Mouse (Mus musculus): ENCODE results near the gene Ablim2. TPM values are rescaled to one million over a fixed set of nuclear protein-coding genes. Genes with fewer than 3 reads are reported as not detected.

Gene Ablim2
- 3.8 and 3.9 TPM in 2 replicates for polyA plus RNA-seq (2016; fragmentation: Nextera tagmentation; extraction: Ambion mirVana)

DNA sequence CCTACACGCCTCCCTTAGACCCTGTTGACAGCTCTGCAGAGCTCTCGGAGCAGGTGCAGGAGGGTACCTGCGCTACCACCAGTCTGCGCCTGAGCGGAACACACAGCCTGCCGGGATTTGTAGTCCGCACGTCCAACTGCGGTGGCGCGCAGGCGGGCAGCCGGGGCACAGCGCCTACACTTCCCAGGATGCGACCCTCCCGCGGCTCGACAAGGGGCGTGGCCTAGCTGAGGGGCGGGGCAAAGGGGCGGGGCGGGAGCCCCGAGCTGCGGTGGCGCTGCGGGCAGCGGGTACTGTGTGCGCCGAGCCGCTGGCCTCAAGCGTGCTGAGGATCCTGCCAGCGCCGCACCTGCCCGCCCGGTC, at the start of gene Ablim2:
TSS of gene Ablim2 (plus strand) at position 242 of the 363 bp plus-strand sequence.
- H3K4me3 ChIP-seq, result peak within 1 kb of the TSS; percentile 60
- H3K27ac ChIP-seq (ENCODE audit: poor library complexity, severe bottlenecking), result no peak within 1 kb of the TSS
- under 1% methylated on average over 35 of the region's 35 CpGs for WGBS
- H3K9me3 ChIP-seq (replicated peaks), result no peaks in the 10 kb centered on the region
- no peaks in the 10 kb centered on the region for H3K36me3 ChIP-seq
- H3K27me3 ChIP-seq (replicated peaks), result peaks cover 57% of the 10 kb centered on the region
- peak; percentile 91 for ATAC-seq (ENCODE audit: insufficient number of reproducible peaks, low FRiP score)
- peak within 1 kb of the TSS; percentile 70 for H3K9ac ChIP-seq
- peak within 1 kb of the TSS; percentile 99 for H3K4me2 ChIP-seq
- peaks cover 17% of the 10 kb centered on the region for H3K4me1 ChIP-seq (replicated peaks)

DNA sequence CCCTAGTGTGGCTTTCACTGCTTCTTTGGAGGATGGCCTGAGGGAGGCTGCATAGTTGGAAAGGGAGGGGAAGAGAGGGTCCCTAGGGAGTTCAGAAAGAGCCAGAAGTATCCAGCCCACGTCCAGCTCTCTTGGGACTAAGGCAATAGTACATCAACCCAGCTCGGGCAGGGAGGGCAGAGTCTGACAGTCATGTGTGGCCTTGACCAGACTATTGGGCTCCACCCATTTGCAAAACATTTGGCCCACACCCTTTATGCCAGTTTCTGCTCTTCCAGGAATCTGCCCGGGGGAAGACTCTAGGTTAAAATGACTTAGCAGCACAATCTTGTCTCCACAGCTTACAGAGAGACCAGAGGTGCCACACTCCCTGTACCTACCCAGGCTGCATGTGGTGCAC, 47.2 kb upstream of the Ablim2 start:
- H3K27ac ChIP-seq (ENCODE audit: poor library complexity, severe bottlenecking), result no peak overlapping the region
- H3K4me3 ChIP-seq, result no peak overlapping the region
- WGBS, result 62% methylated on average over 3 of the region's 3 CpGs
- H3K27me3 ChIP-seq (replicated peaks), result no peaks in the 10 kb centered on the region
- H3K36me3 ChIP-seq, result no peaks in the 10 kb centered on the region; the same call in 1 of the 2 replicates
- 0 out of 2 replicates have a peak, but pooled peaks cover 2% of the 10 kb centered on the region for H3K4me1 ChIP-seq (replicated peaks)
- no peak for ATAC-seq (ENCODE audit: insufficient number of reproducible peaks, low FRiP score)
- no peaks in the 10 kb centered on the region for H3K9me3 ChIP-seq (replicated peaks)
- H3K9ac ChIP-seq, result no peak overlapping the region
- no peak overlapping the region for H3K4me2 ChIP-seq

DNA sequence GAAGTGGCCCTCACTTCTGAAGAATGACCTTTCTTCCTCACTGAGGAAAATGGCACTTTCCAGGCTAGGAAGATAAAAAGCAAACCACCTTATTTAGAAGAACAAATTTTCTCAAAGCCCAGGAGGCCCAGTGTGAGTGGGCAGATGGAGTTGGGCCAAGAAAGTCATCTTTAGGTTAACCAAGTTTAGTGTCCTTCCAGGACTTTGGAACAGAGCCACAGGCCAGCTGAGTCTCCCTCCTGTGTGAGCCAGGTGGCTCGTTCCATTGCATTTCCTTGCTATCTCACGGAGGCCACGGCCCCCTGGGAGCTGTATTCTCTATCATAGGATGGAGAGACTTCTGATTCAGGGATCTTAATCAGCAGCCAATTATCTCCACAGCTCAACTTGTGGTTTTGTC, 46.7 kb upstream of the Ablim2 start:
- Histone ChIP-seq H3K9ac (no peak overlapping the region), H3K27me3 (replicated peaks) (no peaks in the 10 kb centered on the region), H3K9me3 (replicated peaks) (no peaks in the 10 kb centered on the region), H3K4me2 (no peak overlapping the region), H3K4me3 (no peak overlapping the region), H3K4me1 (replicated peaks) (0 out of 2 replicates have a peak, but pooled peaks cover 2% of the 10 kb centered on the region), H3K36me3 (no peaks in the 10 kb centered on the region; the same call in 1 of the 2 replicates), H3K27ac (ENCODE audit: poor library complexity, severe bottlenecking) (no peak overlapping the region)
- ATAC-seq (ENCODE audit: insufficient number of reproducible peaks, low FRiP score), result no peak
- 67% methylated on average over 3 of the region's 3 CpGs for WGBS

DNA sequence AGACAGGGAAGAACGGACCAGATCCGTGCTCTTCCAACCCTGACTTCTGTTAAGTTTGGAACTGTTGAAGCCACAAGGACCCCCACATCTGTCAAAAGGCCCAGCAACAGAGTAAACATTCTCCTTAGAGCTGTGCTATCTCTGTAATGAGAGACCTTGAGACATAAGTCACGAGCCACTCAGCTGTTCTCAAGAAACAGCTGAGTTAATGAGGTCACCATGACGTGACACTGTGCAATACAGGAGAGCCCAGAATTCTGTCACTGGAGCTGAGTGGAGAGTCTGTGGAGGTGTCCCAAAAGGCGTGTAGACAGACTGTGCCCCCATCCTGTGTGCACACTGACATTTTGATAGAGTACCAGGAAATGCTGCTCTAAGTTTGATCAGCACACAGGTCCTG, 45.2 kb upstream of the Ablim2 start:
- Histone ChIP-seq H3K36me3 (no peaks in the 10 kb centered on the region; the same call in 1 of the 2 replicates), H3K27ac (ENCODE audit: poor library complexity, severe bottlenecking) (no peak overlapping the region), H3K4me1 (replicated peaks) (0 out of 2 replicates have a peak, but pooled peaks cover 2% of the 10 kb centered on the region), H3K4me2 (no peak overlapping the region), H3K9ac (no peak overlapping the region), H3K4me3 (no peak overlapping the region), H3K27me3 (replicated peaks) (no peaks in the 10 kb centered on the region), H3K9me3 (replicated peaks) (no peaks in the 10 kb centered on the region)
- no peak for ATAC-seq (ENCODE audit: insufficient number of reproducible peaks, low FRiP score)
- WGBS, result 63% methylated on average over 5 of the region's 5 CpGs

DNA sequence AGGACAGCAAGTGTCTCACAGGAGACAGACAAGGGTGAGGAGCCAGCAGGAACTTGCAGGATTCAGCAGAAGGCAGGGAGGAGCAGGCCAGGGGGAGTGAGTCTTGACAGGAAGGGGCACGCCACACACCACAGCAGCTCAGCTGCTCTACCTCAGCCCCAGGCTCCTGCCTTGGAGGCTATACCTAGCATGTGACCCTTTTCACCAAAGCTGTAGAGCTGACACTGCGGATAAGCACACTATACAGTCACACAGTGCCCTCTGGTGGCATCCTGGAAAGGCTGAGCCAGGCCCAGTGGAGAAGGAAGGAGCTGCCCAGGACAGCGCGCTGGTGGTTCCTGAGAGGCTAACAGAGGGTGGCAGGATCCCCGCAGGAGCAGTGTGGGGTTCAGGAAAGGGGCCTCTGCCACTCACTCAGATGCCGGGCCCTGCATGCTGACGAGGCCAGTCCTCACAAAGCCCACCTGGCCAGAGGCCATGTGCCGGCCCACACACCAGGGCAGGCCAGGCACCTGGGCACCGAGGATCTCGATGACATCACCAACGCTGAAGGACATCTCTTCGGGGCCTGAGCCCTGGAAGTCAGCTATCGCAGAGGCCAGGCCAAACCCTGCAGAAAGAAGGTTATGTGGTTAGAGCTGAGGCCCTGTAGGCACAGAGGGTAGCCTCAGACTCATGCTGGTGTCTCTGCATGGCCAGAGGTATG, 43.9 kb upstream of the Ablim2 start:
- Histone ChIP-seq H3K9me3 (replicated peaks) (no peaks in the 10 kb centered on the region), H3K4me1 (replicated peaks) (0 out of 2 replicates have a peak, but pooled peaks cover 10% of the 10 kb centered on the region), H3K9ac (no peak overlapping the region), H3K27ac (ENCODE audit: poor library complexity, severe bottlenecking) (no peak overlapping the region), H3K36me3 (no peaks in the 10 kb centered on the region), H3K27me3 (replicated peaks) (no peaks in the 10 kb centered on the region), H3K4me2 (no peak overlapping the region), H3K4me3 (no peak overlapping the region)
- 41% methylated on average over 13 of the region's 13 CpGs for WGBS
- peak; percentile 72 for ATAC-seq (ENCODE audit: insufficient number of reproducible peaks, low FRiP score)

DNA sequence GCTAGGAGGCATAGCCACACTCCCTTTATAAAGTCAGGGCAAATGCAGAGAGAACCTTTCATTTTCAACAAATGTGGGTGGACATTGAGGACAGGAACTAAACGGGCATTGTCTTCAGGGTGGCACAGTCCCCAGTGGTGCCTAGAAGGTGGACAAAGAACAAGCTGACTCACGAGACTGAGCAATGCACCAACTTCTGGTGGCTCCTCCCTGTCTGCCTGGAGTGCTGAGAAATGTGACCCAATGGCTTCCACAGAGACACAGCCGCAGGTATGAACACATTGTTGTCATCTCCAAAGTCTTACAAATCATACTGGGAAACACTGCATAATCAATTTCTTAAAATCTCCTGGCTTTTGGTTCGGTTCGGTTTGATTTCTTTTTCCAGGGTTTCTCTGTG, 40.2 kb upstream of the Ablim2 start:
- no peaks in the 10 kb centered on the region for H3K36me3 ChIP-seq
- WGBS, result 76% methylated on average over 5 of the region's 5 CpGs
- ATAC-seq (ENCODE audit: insufficient number of reproducible peaks, low FRiP score), result no peak
- H3K27ac ChIP-seq (ENCODE audit: poor library complexity, severe bottlenecking), result no peak overlapping the region
- H3K27me3 ChIP-seq (replicated peaks), result no peaks in the 10 kb centered on the region
- no peak overlapping the region for H3K4me2 ChIP-seq
- H3K9ac ChIP-seq, result no peak overlapping the region
- no peak overlapping the region for H3K4me3 ChIP-seq
- peaks cover 38% of the 10 kb centered on the region for H3K4me1 ChIP-seq (replicated peaks)
- H3K9me3 ChIP-seq (replicated peaks), result no peaks in the 10 kb centered on the region

DNA sequence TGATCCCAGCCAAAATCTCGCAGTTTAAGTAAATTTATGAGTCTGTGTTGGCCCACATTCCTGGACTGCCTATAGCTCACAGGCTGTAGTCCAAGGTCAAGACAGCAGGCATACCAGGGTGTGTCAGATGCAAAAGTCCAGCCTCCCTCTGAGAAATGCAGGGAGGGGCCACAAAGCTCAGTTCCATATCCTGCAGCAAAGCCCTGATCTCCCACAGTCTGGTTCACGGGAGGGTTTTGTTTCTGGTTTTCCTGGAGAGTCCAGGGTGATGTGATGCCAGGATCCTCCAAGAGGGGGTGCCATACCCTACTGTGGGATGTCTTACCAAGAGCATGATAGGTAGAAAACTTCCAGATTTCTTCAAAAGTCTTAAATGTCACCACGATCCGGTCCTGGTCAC, 39.7 kb upstream of the Ablim2 start:
- Histone ChIP-seq H3K9ac (no peak overlapping the region), H3K27me3 (replicated peaks) (no peaks in the 10 kb centered on the region), H3K4me2 (no peak overlapping the region), H3K36me3 (no peaks in the 10 kb centered on the region), H3K4me3 (no peak overlapping the region), H3K27ac (ENCODE audit: poor library complexity, severe bottlenecking) (no peak overlapping the region), H3K4me1 (replicated peaks) (peaks cover 43% of the 10 kb centered on the region), H3K9me3 (replicated peaks) (no peaks in the 10 kb centered on the region)
- no peak for ATAC-seq (ENCODE audit: insufficient number of reproducible peaks, low FRiP score)
- 48% methylated on average over 4 of the region's 4 CpGs for WGBS

DNA sequence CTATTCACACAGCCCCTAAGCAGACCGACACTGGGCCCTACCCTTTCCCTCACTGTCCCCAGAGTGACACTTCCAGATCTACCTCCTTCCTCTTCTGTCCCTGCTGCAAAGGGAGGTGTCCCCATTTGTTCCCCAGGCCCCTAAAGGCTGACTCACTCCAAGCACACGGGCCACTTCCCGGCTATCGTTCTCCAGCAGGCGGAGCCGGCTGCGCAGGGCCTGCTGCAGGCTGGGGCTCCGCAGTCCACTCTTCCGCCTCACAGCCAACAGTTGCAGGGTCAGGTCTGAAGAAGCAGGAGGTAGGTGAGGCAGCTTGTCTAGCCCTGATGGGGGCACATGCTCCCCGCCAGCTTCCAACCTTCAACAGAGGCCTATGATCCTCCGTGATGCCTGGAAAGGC, 38.9 kb upstream of the Ablim2 start:
- Histone ChIP-seq H3K27me3 (replicated peaks) (no peaks in the 10 kb centered on the region), H3K36me3 (no peaks in the 10 kb centered on the region), H3K9ac (no peak overlapping the region), H3K4me3 (no peak overlapping the region), H3K9me3 (replicated peaks) (no peaks in the 10 kb centered on the region), H3K4me1 (replicated peaks) (peaks cover 49% of the 10 kb centered on the region), H3K27ac (ENCODE audit: poor library complexity, severe bottlenecking) (no peak overlapping the region), H3K4me2 (no peak overlapping the region)
- ATAC-seq (ENCODE audit: insufficient number of reproducible peaks, low FRiP score), result no peak
- WGBS, result 60% methylated on average over 11 of the region's 11 CpGs

DNA sequence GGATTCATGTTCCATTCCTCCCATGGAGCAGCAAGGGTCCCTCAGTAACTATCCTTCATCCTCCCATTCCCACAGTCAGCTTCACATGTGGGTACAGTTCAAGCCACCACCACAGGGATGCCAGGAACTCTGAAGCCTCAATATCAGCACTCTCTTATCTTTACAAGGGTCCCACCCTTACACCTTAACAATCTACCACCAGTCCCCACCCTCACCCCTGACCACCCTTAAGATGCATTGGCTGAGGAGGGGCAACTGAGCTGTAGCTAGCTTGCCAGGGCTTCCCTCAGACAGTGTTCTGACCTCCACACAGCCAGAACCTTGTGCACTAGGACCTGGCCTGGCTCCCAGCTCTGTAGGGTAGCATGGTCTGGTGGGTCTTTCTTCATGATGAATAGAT, 38.3 kb upstream of the Ablim2 start:
- ATAC-seq (ENCODE audit: insufficient number of reproducible peaks, low FRiP score), result no peak
- Histone ChIP-seq H3K4me1 (replicated peaks) (peaks cover 52% of the 10 kb centered on the region), H3K36me3 (no peaks in the 10 kb centered on the region), H3K9me3 (replicated peaks) (no peaks in the 10 kb centered on the region), H3K27me3 (replicated peaks) (no peaks in the 10 kb centered on the region), H3K4me2 (no peak overlapping the region), H3K4me3 (no peak overlapping the region), H3K27ac (ENCODE audit: poor library complexity, severe bottlenecking) (no peak overlapping the region), H3K9ac (no peak overlapping the region)

DNA sequence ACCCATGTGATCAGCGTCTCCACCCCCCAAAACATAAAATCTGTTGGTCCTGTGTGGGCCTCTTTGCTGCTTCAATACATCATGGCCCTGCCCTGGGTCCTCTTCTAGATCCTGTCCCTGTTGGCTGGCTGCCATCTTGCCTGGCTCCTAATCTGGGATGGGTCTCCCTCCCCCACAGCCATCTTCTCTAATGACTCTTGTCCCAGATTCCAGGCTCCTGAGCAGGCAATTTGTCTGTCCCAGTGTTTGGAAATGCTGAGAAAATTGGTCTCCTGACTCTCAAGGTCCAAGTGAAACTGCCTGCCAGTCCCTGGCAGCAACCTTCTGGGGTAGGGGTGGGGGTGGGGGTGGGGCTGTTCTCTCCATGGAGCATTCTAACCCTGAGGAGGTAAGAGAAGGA, 37.8 kb upstream of the Ablim2 start:
- whole genome bisulfite sequencing, result 82% methylated on average over 1 of the region's 1 CpGs
- Histone ChIP-seq H3K4me1 (replicated peaks) (peaks cover 52% of the 10 kb centered on the region), H3K4me3 (no peak overlapping the region)

DNA sequence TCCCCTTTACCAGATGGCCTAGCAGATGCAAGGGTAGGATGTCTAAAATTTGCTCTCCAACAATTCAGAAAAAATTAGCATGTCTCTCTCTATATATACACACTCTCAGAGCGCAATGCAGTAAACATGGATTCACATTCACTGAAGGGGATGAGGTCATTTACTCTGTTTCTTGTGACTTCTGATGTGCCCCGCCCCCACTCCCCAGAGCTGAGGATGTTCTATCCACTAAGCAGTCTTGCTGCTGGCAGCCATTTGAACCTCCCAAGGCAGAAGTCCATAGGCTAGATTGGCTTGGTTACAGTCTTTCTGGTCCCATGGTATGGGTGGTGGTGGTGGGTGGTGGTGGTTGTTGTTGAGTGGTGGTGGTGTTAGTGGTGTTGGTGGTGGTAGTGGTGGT, 35.7 kb upstream of the Ablim2 start:
- no peaks in the 10 kb centered on the region for H3K36me3 ChIP-seq
- no peaks in the 10 kb centered on the region for H3K27me3 ChIP-seq (replicated peaks)
- H3K9ac ChIP-seq, result no peak overlapping the region
- no peak overlapping the region for H3K4me3 ChIP-seq
- H3K4me2 ChIP-seq, result no peak overlapping the region
- peaks cover 52% of the 10 kb centered on the region for H3K4me1 ChIP-seq (replicated peaks)
- H3K9me3 ChIP-seq (replicated peaks), result no peaks in the 10 kb centered on the region
- 82% methylated on average over 2 of the region's 2 CpGs for WGBS
- H3K27ac ChIP-seq (ENCODE audit: poor library complexity, severe bottlenecking), result peak overlapping the region; percentile 63; the same call in 1 of the 2 replicates
- no peak for ATAC-seq (ENCODE audit: insufficient number of reproducible peaks, low FRiP score)

More for the DNA sequence above, 37.8 kb upstream of the Ablim2 start:
- H3K27ac ChIP-seq (ENCODE audit: poor library complexity, severe bottlenecking), result no peak overlapping the region
- no peak overlapping the region for H3K4me2 ChIP-seq
- no peak overlapping the region for H3K9ac ChIP-seq
- H3K36me3 ChIP-seq, result no peaks in the 10 kb centered on the region
- no peak for ATAC-seq (ENCODE audit: insufficient number of reproducible peaks, low FRiP score)
- no peaks in the 10 kb centered on the region for H3K9me3 ChIP-seq (replicated peaks)
- H3K27me3 ChIP-seq (replicated peaks), result no peaks in the 10 kb centered on the region

DNA sequence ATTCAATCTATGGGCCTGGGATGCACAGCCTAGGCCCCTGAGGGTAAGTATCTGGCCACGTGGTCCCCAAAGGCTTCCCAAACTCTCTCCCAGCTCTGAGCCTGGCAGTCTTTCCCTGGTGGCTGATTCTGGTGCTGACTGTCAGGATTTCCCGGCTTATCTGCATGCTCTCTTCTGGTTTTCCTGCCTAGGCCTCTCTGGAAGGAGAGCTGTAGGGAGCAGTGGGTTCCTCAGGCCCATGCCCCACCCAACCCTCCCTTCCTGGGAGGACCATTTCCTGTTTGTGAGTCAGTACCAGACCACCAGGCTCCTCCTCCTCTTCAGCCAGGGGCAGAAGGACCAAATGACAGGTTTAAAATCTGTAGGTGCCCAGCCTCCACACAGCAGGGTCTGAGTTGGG, 35.0 kb upstream of the Ablim2 start:
- Histone ChIP-seq H3K27me3 (replicated peaks) (no peaks in the 10 kb centered on the region), H3K4me3 (no peak overlapping the region), H3K4me2 (no peak overlapping the region), H3K9me3 (replicated peaks) (no peaks in the 10 kb centered on the region), H3K4me1 (replicated peaks) (peaks cover 52% of the 10 kb centered on the region), H3K27ac (ENCODE audit: poor library complexity, severe bottlenecking) (peak overlapping the region; percentile 63), H3K9ac (peak overlapping the region; percentile 21; the same call in 1 of the 2 replicates), H3K36me3 (no peaks in the 10 kb centered on the region)
- 8% methylated on average over 2 of the region's 2 CpGs for WGBS
- peak; percentile 49; the same call in 1 of the 2 replicates for ATAC-seq (ENCODE audit: insufficient number of reproducible peaks, low FRiP score)

Measured in heart, embryonic 12.5 days (tissue).